Mouse (Mus musculus): ENCODE results near the gene Hsph1. TPM values are rescaled to one million over a fixed set of nuclear protein-coding genes. Genes with fewer than 3 reads are reported as not detected.

Hsph1 gene
- polyA plus RNA-seq, 1 experiment = 163 TPM

GRCm38 (mm10) chr5:149623815-149624675 lies 12.1 kb downstream of the Hsph1 start:
- Histone ChIP-seq H3K27me3 (ENCODE audit: control insufficient read depth, insufficient read depth, low read length, poor library complexity, severe bottlenecking) (no peaks in the 10 kb centered on the region), H3K27ac (ENCODE audit: insufficient read depth, low read length) (no peak overlapping the region), H3K9me3 (replicated peaks; ENCODE audit: control insufficient read depth, insufficient read depth, low read length, poor library complexity, severe bottlenecking) (no peaks in the 10 kb centered on the region), H3K4me3 (ENCODE audit: low read depth, low read length) (no peak overlapping the region), H3K9ac (ENCODE audit: low read depth, poor library complexity, severe bottlenecking) (no peak overlapping the region), H3K4me1 (ENCODE audit: control insufficient read depth, insufficient read depth, low read length) (no peaks in the 10 kb centered on the region), H3K36me3 (ENCODE audit: control insufficient read depth, insufficient read depth, low read length, poor library complexity, severe bottlenecking) (peaks cover 80% of the 10 kb centered on the region)
- TF ChIP-seq CTCF (IDR thresholded peaks at IDR 0.05; ENCODE audit: low read depth, low read length) (no peak), EP300 (IDR thresholded peaks at IDR 0.05; ENCODE audit: insufficient read depth, low read depth, low read length) (no peak), POLR2A (IDR thresholded peaks at IDR 0.05; ENCODE audit: insufficient read depth, low read length) (no peak)

DNA sequence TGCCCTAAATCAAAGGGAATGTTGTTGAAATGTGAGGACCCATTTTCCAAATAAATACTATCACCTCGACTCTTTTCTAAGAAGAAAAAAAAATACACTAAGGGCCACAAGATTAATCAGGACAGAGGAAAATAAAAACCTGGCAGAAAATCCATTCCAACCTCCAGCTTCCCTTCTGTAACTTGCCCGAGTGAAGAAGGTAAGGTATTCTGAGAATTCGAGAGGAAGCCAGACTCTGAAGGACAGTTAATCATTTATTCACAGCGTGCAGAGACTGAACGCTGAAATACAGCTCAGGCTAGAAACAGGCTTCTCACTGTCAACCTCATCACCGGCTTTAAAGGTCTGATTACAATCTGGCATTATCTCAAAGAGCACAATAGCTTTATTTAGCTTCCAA lies 13.5 kb downstream of the Hsph1 start:
- Histone ChIP-seq H3K4me1 (ENCODE audit: control insufficient read depth, insufficient read depth, low read length) (no peaks in the 10 kb centered on the region), H3K4me3 (ENCODE audit: low read depth, low read length) (no peak overlapping the region), H3K27me3 (ENCODE audit: control insufficient read depth, insufficient read depth, low read length, poor library complexity, severe bottlenecking) (no peaks in the 10 kb centered on the region), H3K36me3 (ENCODE audit: control insufficient read depth, insufficient read depth, low read length, poor library complexity, severe bottlenecking) (peaks cover 82% of the 10 kb centered on the region), H3K9me3 (replicated peaks; ENCODE audit: control insufficient read depth, insufficient read depth, low read length, poor library complexity, severe bottlenecking) (no peaks in the 10 kb centered on the region), H3K9ac (ENCODE audit: low read depth, poor library complexity, severe bottlenecking) (no peak overlapping the region), H3K27ac (ENCODE audit: insufficient read depth, low read length) (no peak overlapping the region)
- TF ChIP-seq EP300 (IDR thresholded peaks at IDR 0.05; ENCODE audit: insufficient read depth, low read depth, low read length) (no peak), CTCF (IDR thresholded peaks at IDR 0.05; ENCODE audit: low read depth, low read length) (no peak), POLR2A (IDR thresholded peaks at IDR 0.05; ENCODE audit: insufficient read depth, low read length) (no peak)

- H3K27me3 ChIP-seq (ENCODE audit: control insufficient read depth, insufficient read depth, low read length, poor library complexity, severe bottlenecking) = no peaks in the 10 kb centered on the region
- no peak overlapping the region for H3K9ac ChIP-seq (ENCODE audit: low read depth, poor library complexity, severe bottlenecking)
- peaks cover 82% of the 10 kb centered on the region for H3K36me3 ChIP-seq (ENCODE audit: control insufficient read depth, insufficient read depth, low read length, poor library complexity, severe bottlenecking)
- no peaks in the 10 kb centered on the region for H3K9me3 ChIP-seq (replicated peaks; ENCODE audit: control insufficient read depth, insufficient read depth, low read length, poor library complexity, severe bottlenecking)
- TF ChIP-seq CTCF (IDR thresholded peaks at IDR 0.05; ENCODE audit: low read depth, low read length) (no peak), POLR2A (IDR thresholded peaks at IDR 0.05; ENCODE audit: insufficient read depth, low read length) (no peak), EP300 (IDR thresholded peaks at IDR 0.05; ENCODE audit: insufficient read depth, low read depth, low read length) (no peak)
- no peak overlapping the region for H3K4me3 ChIP-seq (ENCODE audit: low read depth, low read length)
- no peak overlapping the region for H3K27ac ChIP-seq (ENCODE audit: insufficient read depth, low read length)
- no peaks in the 10 kb centered on the region for H3K4me1 ChIP-seq (ENCODE audit: control insufficient read depth, insufficient read depth, low read length)
Measured at GRCm38 (mm10) chr5:149622152-149622551, 14.0 kb downstream of the Hsph1 start.

DNA sequence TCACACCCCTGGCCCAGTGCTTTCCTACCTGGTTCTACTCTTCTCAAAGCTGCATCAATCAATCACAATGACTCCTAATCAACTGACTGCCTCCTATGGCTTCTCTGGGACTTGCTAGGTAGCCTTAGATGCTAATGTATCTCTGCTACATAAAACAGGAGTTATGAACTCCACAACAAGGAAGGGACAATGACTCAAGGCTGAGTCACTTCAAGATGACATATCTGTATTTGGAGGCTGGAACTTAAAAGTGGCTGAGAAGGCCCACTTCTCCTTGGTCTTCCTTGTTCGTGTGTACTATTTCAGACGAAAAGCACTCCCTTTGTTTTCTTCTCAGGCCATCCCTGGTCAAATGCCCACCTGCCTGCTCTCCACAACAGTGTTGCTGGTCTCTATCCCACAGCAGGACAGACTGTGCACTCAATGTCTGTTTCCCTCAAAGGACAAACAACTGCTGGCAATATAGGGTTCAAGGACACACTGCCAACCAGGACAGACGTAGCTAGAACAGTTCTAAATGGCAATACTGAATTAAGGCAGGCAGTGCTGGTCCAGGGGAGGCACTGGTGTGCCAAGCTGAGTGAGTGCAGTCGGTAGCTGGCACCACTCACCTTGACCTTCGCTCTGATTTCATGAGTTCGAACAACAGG lies 18.3 kb downstream of the Hsph1 start:
- no peak overlapping the region for H3K27ac ChIP-seq (ENCODE audit: insufficient read depth, low read length)
- H3K27me3 ChIP-seq (ENCODE audit: control insufficient read depth, insufficient read depth, low read length, poor library complexity, severe bottlenecking) = no peaks in the 10 kb centered on the region
- no peak overlapping the region for H3K9ac ChIP-seq (ENCODE audit: low read depth, poor library complexity, severe bottlenecking)
- TF ChIP-seq CTCF (IDR thresholded peaks at IDR 0.05; ENCODE audit: low read depth, low read length) (no peak), POLR2A (IDR thresholded peaks at IDR 0.05; ENCODE audit: insufficient read depth, low read length) (no peak), EP300 (IDR thresholded peaks at IDR 0.05; ENCODE audit: insufficient read depth, low read depth, low read length) (no peak)
- peaks cover 3% of the 10 kb centered on the region for H3K4me1 ChIP-seq (ENCODE audit: control insufficient read depth, insufficient read depth, low read length)
- H3K4me3 ChIP-seq (ENCODE audit: low read depth, low read length) = no peak overlapping the region
- H3K9me3 ChIP-seq (replicated peaks; ENCODE audit: control insufficient read depth, insufficient read depth, low read length, poor library complexity, severe bottlenecking) = no peaks in the 10 kb centered on the region
- peaks cover 57% of the 10 kb centered on the region for H3K36me3 ChIP-seq (ENCODE audit: control insufficient read depth, insufficient read depth, low read length, poor library complexity, severe bottlenecking)

GRCm38 (mm10) chr5:149616817-149617216 lies 19.4 kb downstream of the Hsph1 start:
- Histone ChIP-seq H3K9ac (ENCODE audit: low read depth, poor library complexity, severe bottlenecking) (no peak overlapping the region), H3K9me3 (replicated peaks; ENCODE audit: control insufficient read depth, insufficient read depth, low read length, poor library complexity, severe bottlenecking) (no peaks in the 10 kb centered on the region), H3K27ac (ENCODE audit: insufficient read depth, low read length) (no peak overlapping the region), H3K27me3 (ENCODE audit: control insufficient read depth, insufficient read depth, low read length, poor library complexity, severe bottlenecking) (no peaks in the 10 kb centered on the region), H3K36me3 (ENCODE audit: control insufficient read depth, insufficient read depth, low read length, poor library complexity, severe bottlenecking) (peaks cover 49% of the 10 kb centered on the region), H3K4me3 (ENCODE audit: low read depth, low read length) (no peak overlapping the region), H3K4me1 (ENCODE audit: control insufficient read depth, insufficient read depth, low read length) (peaks cover 3% of the 10 kb centered on the region)
- TF ChIP-seq POLR2A (IDR thresholded peaks at IDR 0.05; ENCODE audit: insufficient read depth, low read length) (no peak), CTCF (IDR thresholded peaks at IDR 0.05; ENCODE audit: low read depth, low read length) (no peak), EP300 (IDR thresholded peaks at IDR 0.05; ENCODE audit: insufficient read depth, low read depth, low read length) (no peak)

GRCm38 (mm10) chr5:149616138-149616537 lies 20.0 kb downstream of the Hsph1 start:
- no peak overlapping the region for H3K4me3 ChIP-seq (ENCODE audit: low read depth, low read length)
- H3K36me3 ChIP-seq (ENCODE audit: control insufficient read depth, insufficient read depth, low read length, poor library complexity, severe bottlenecking) = peaks cover 44% of the 10 kb centered on the region
- H3K27me3 ChIP-seq (ENCODE audit: control insufficient read depth, insufficient read depth, low read length, poor library complexity, severe bottlenecking) = no peaks in the 10 kb centered on the region
- no peak overlapping the region for H3K9ac ChIP-seq (ENCODE audit: low read depth, poor library complexity, severe bottlenecking)
- no peaks in the 10 kb centered on the region for H3K9me3 ChIP-seq (replicated peaks; ENCODE audit: control insufficient read depth, insufficient read depth, low read length, poor library complexity, severe bottlenecking)
- no peak overlapping the region for H3K27ac ChIP-seq (ENCODE audit: insufficient read depth, low read length)
- peaks cover 3% of the 10 kb centered on the region for H3K4me1 ChIP-seq (ENCODE audit: control insufficient read depth, insufficient read depth, low read length)
- TF ChIP-seq CTCF (IDR thresholded peaks at IDR 0.05; ENCODE audit: low read depth, low read length) (no peak), POLR2A (IDR thresholded peaks at IDR 0.05; ENCODE audit: insufficient read depth, low read length) (no peak), EP300 (IDR thresholded peaks at IDR 0.05; ENCODE audit: insufficient read depth, low read depth, low read length) (no peak)

All from ES-Bruce4 (cell line).